Mouse (Mus musculus) forebrain, postnatal 0 days (tissue): ENCODE measurements around the gene Cdkn1c. TPM values are rescaled to one million over a fixed set of nuclear protein-coding genes. Genes with fewer than 3 reads are reported as not detected.

Experiments used
- ATAC-seq: fragments of 200-750 bp; cut with Nextera tagmentation; 2 replicates; pipeline ENCODE4 v1.8.0; 2017; ENCODE audit warnings: mild to moderate bottlenecking, moderate library complexity
- DNase-seq: peaks from one replicate; pipeline ENCODE4 v3.0.0-alpha.2; 2015
- H3K27ac ChIP-seq: fragments of 300-500 bp; sonication (generic); 2 replicates; pipeline ENCODE4 v1.5.1; 2014; ENCODE audit warnings: low read depth, mild to moderate bottlenecking, antibody characterized with exemption, low read length, moderate library complexity, mixed read lengths
- H3K27me3 ChIP-seq: fragments of 300-500 bp; sonication (generic); 2 replicates; pipeline ENCODE4 v1.6.1; 2014; ENCODE audit warnings: mild to moderate bottlenecking, low read length, mixed read lengths; ENCODE audit not compliant: insufficient read depth
- H3K36me3 ChIP-seq: fragments of 300-500 bp; sonication (generic); 2 replicates; pipeline ENCODE4 v1.6.1; 2014; ENCODE audit warnings: mild to moderate bottlenecking, moderate library complexity; ENCODE audit not compliant: insufficient read depth
- H3K4me1 ChIP-seq: fragments of 300-500 bp; sonication (generic); 2 replicates; pipeline ENCODE4 v1.6.1; 2014; ENCODE audit warnings: antibody characterized with exemption; ENCODE audit not compliant: insufficient read depth
- H3K4me2 ChIP-seq: fragments of 300-500 bp; sonication (generic); 2 replicates; pipeline ENCODE4 v1.6.1; 2014; ENCODE audit warnings: low read depth, mild to moderate bottlenecking, moderate library complexity
- H3K4me3 ChIP-seq: fragments of 300-500 bp; sonication (generic); 2 replicates; pipeline ENCODE4 v1.5.1; 2014; ENCODE audit warnings: low read depth, low read length, mixed read lengths
- H3K9ac ChIP-seq: fragments of 300-500 bp; sonication (generic); 2 replicates; pipeline ENCODE4 v1.6.1; 2014; ENCODE audit warnings: mild to moderate bottlenecking
- H3K9me3 ChIP-seq: fragments of 300-500 bp; sonication (generic); 2 replicates; pipeline ENCODE4 v1.6.1; 2016; ENCODE audit warnings: low read length
- CTCF ChIP-seq: sonication (generic); IDR thresholded peaks from 2 replicates; pipeline ENCODE4 v1.5.1; 2016; ENCODE audit warnings: antibody characterized with exemption, control low read depth, low read depth
- WGBS: fragments of 180-500 bp; shearing (Covaris S2); extraction: QIAGEN DNeasy Blood & Tissue Kit; methylation state at CpG from one replicate; pipeline ENCODE4 v1.1.7; 2014; 5-methylcytosine and 5-hydroxymethylcytosine counted together
- polyA plus RNA-seq: library from polyadenylated mRNA; unstranded; fragments of >200 nt; fragmentation: Nextera tagmentation; extraction: Ambion mirVana; gene quantifications from 2 replicates; pipeline ENCODE4 v1.2.1, GENCODE M21; 2015
- total RNA-seq: library from RNA; depleted of rRNA; stranded (reverse); fragments of >200 nt; gene quantifications from 2 replicates; pipeline ENCODE4 v1.2.3, GENCODE M21; 2014

The Cdkn1c gene
- total and polyA plus RNA-seq, 2 experiments from 2014 or later, result 119 to 123 TPM

- Histone ChIP-seq H3K27ac (no peak overlapping the region), H3K9ac (peak overlapping the region; percentile 43), H3K36me3 (no peaks in the 10 kb centered on the region), H3K4me1 (no peaks in the 10 kb centered on the region), H3K4me2 (peak overlapping the region; percentile 47), H3K9me3 (no peaks in the 10 kb centered on the region), H3K4me3 (peak overlapping the region; percentile 36), H3K27me3 (peaks cover 5% of the 10 kb centered on the region)
- WGBS, result 36% methylated on average over 38 of the region's 38 CpGs
- DNase-seq (no peak), ATAC-seq (no peak)
- no peak for TF ChIP-seq CTCF
These were observed 1.9 kb downstream of the Cdkn1c start for GRCm38 (mm10) chr7:143458963-143459331.

- no peak for ATAC-seq
- no peak overlapping the region for H3K4me2 ChIP-seq
These were observed 13.7 kb downstream of the Cdkn1c start for GRCm38 (mm10) chr7:143447130-143447529.

DNA sequence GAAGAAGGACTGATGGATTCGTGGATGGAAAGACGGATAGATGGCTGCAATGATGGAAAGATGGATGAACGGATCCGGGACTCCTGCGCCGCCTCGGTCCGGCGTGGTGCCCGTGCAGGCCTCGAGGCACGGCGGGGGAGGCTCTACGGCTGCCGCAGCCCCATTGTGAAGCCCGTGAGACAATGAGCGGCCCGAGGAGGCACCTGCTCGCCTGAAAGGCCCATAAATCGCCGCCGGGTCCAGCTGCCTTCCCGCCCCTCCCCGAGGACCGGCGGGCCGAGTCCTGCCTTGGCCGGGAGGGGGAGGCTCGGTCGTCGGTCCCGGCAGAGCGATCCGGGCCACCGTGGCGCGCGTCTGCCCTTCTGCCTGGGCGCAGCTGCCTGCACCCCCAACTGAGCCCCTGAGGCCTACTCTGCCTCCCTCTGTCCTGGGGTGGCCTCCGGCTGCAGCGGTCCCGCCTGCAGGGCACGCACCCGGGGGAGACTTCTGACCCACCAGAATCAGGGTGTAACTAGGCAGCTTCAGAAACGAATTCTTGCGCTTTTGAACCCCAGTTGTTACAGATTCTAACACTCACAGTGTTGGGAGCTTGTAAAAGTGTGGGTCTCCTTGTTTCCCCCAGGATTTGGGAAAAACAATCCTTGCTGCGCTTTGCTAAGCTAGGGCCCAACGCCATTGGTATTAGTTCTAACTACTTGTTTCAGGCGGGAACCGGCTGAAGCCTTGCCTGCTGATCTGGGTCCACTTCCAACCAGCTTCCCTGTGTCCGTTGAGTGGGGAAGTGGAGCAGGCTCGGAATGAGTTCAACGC, 15.0 kb downstream of the Cdkn1c start:
- Histone ChIP-seq H3K4me3 (peak overlapping the region; percentile 33), H3K4me1 (no peaks in the 10 kb centered on the region; the same call in 1 of the 2 replicates), H3K9ac (peak overlapping the region; percentile 50), H3K4me2 (peak overlapping the region; percentile 52), H3K27ac (no peak overlapping the region), H3K36me3 (no peaks in the 10 kb centered on the region), H3K27me3 (peaks cover 31% of the 10 kb centered on the region), H3K9me3 (no peaks in the 10 kb centered on the region)
- ATAC-seq (peak; percentile 50; the same call in 1 of the 2 replicates), DNase-seq (no peak)
- 9% methylated on average over 51 of the region's 53 CpGs for WGBS
- no peak for TF ChIP-seq CTCF

More at GRCm38 (mm10) chr7:143447130-143447529, 13.7 kb downstream of the Cdkn1c start:
- TF ChIP-seq CTCF, result no peak
- Histone ChIP-seq H3K27ac (no peak overlapping the region), H3K36me3 (no peaks in the 10 kb centered on the region), H3K9ac (no peak overlapping the region), H3K4me3 (no peak overlapping the region), H3K9me3 (no peaks in the 10 kb centered on the region), H3K4me1 (no peaks in the 10 kb centered on the region; the same call in 1 of the 2 replicates), H3K27me3 (peaks cover 31% of the 10 kb centered on the region)
- WGBS, result 60% methylated on average over 2 of the region's 2 CpGs
- no peak for DNase-seq

DNA sequence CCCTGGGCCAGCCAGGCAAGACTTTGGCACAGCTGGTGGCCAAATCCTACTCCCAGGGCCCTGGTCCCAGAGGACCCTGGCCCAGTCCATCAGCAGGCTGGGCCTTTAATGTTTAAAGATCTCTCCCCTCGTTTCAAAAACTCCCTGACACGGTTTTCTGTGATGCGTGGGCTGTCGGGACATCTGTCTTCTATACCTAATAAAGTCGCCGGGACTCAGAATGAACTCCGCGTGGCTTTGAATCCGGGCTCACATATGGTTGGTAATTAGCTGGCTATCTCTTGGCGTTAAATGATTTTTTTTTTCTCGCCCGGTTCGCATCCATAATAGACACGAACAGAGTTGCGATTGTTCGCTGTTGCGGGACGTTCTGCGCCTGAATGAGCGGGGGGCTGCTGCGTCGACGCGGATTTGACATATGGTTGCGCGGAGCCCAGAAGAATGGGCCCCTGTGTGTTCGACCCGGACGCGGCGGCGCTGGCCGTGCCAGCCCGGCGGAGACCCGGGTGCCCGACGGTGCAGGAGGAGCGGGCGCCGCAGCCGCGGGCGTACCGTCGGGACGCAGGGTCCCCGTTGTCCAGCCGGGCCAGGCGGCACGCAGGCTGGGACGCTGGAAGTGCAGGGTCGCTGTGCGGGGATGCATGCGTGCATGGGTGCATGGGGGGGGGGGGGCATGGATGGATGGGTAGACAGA, 15.7 kb downstream of the Cdkn1c start:
- no peaks in the 10 kb centered on the region for H3K9me3 ChIP-seq
- peak overlapping the region; percentile 50 for H3K9ac ChIP-seq
- WGBS, result 4% methylated on average over 55 of the region's 55 CpGs
- TF ChIP-seq CTCF, result no peak
- H3K27me3 ChIP-seq, result peaks cover 29% of the 10 kb centered on the region
- H3K4me3 ChIP-seq, result peak overlapping the region; percentile 33
- H3K4me2 ChIP-seq, result peak overlapping the region; percentile 52
- H3K27ac ChIP-seq, result no peak overlapping the region
- no peaks in the 10 kb centered on the region for H3K36me3 ChIP-seq
- H3K4me1 ChIP-seq, result no peaks in the 10 kb centered on the region; the same call in 1 of the 2 replicates
- ATAC-seq (peak; percentile 55), DNase-seq (peak; percentile 43)

DNA sequence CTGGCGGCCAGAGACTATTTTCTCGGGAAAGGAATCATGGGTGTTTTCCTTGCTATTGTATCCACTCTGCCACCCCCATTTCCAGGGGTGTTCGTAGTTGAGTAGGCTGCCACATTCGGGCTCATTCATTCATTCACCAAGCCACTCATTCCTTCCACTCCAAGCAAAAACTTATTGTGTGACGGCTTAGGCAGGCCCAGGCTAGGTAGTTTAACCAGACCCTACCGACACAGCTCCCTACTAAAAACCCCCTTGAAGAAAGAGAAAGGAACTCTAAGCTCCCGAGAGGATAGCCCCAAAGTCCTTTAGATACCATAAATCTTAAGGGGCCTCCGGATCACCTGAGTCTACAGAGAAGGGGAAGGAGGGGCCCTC, 16.3 kb downstream of the Cdkn1c start:
- H3K9me3 ChIP-seq, result no peaks in the 10 kb centered on the region
- 25% methylated on average over 8 of the region's 8 CpGs for WGBS
- ATAC-seq, result no peak
- no peak overlapping the region for H3K4me3 ChIP-seq
- no peaks in the 10 kb centered on the region; the same call in 1 of the 2 replicates for H3K4me1 ChIP-seq
- H3K9ac ChIP-seq, result no peak overlapping the region
- peaks cover 28% of the 10 kb centered on the region for H3K27me3 ChIP-seq
- no peak for TF ChIP-seq CTCF
- H3K36me3 ChIP-seq, result no peaks in the 10 kb centered on the region
- no peak overlapping the region for H3K27ac ChIP-seq
- no peak overlapping the region for H3K4me2 ChIP-seq
- no peak for DNase-seq

DNA sequence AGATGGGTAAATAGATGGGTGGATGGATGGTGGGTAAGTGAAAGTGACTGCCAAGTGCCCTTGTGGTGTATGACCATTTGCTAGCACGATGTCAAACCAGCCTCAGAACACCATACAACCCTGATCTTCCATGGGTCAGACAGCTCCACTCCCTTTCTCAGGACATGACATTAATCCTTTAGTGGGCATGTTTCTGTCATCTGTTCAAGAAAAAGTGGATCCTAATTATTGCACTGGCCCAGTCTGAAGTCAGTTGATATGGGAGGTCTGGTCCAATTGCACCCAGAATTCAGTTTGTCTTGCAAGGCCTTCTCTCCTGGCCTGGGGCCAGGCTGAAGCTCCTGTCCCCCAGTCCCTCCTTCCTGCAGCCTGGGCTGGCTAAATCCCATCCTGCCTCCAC, 21.9 kb downstream of the Cdkn1c start:
- ATAC-seq (no peak), DNase-seq (no peak)
- H3K9ac ChIP-seq, result no peak overlapping the region
- no peak overlapping the region for H3K27ac ChIP-seq
- H3K27me3 ChIP-seq, result peaks cover 9% of the 10 kb centered on the region
- 69% methylated on average over 1 of the region's 1 CpGs for WGBS
- no peak for TF ChIP-seq CTCF
- peaks cover 9% of the 10 kb centered on the region; the same call in 1 of the 2 replicates for H3K4me1 ChIP-seq
- H3K4me2 ChIP-seq, result peak overlapping the region; percentile 87; the same call in 1 of the 2 replicates
- H3K36me3 ChIP-seq, result no peaks in the 10 kb centered on the region
- no peak overlapping the region for H3K4me3 ChIP-seq
- no peaks in the 10 kb centered on the region for H3K9me3 ChIP-seq
